Mouse (Mus musculus) testis, adult 2 months (tissue): ENCODE results near the gene Arhgdia.

Experiments
- CTCF ChIP-seq: fragments of 200-500 bp; IDR thresholded peaks from 2 replicates; pipeline ENCODE4 v1.5.1; 2012; ENCODE audit warnings: low read depth, mild to moderate bottlenecking, inconsistent platforms, low read length, moderate library complexity; ENCODE audit not compliant: control insufficient read depth, insufficient read depth, insufficient replicate concordance
- POLR2A ChIP-seq: fragments of 200-500 bp; IDR thresholded peaks from 2 replicates; pipeline ENCODE4 v1.6.1; 2012; ENCODE audit warnings: low read depth, mild to moderate bottlenecking, inconsistent platforms, low read length, moderate library complexity; ENCODE audit not compliant: control insufficient read depth

DNA sequence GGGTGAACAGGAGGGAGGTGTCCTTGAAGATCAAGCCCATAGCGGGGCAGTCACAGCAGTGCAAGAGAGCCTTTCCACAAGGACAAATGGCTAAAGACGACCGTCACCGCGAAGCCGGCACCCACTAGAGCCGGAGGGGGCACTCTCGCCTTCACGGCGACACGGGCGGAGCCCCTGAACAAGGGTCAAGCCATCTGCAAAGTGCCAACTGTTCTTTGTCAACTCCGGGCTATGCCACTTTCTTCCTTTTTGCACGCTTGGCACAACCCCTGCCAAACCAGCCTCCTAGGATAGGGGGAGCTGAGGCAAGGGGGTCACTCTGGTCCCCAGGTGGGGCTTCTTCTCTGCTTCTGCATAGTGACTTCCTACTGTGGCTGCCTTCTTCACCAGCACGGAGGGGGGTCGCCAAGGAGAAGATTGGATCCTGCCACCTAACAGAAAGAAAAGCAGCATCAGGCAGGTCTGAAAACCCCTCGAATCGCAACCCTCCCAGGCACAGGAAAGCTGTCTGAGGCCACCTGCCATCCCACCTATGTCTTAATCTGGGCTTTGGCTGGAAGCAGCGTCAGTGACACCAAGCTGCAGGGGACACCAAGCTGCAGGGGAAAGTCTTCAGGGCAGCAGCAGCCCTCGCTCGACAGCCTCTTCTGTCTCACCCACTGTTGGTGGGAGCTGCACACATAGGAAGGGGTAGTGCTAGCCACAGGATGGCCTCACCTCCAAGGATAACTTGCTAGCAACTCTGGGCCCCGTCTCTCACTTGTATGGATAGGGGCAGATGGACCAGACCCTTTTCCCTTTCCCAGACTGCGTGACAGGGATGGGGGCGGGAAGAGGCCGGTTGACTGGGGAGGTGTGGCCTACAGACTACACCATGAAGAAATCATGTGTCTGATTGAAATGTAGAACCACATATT lies 37.5 kb upstream of the Arhgdia start:
- no peak for TF ChIP-seq CTCF
- TF ChIP-seq POLR2A, result no peak
